Mouse (Mus musculus): ENCODE data around the gene Rab26.

Rab26 gene

GRCm38 (mm10) chr17:24478663-24479380 is 55.2 kb downstream of the Rab26 start, which contains the start of gene Mlst8:
TSS of gene Mlst8 (minus strand) at chr17:24479078.
- DNase-seq (ENCODE audit: low spot score), result peak; percentile 99

- DNase-seq (ENCODE audit: low spot score), result no peak
Observed at GRCm38 (mm10) chr17:24477985-24478600, 55.9 kb downstream of the Rab26 start.
